Mouse (Mus musculus) testis, adult 2 months (tissue): Measurements from ENCODE around the gene Nsmce1.

Experiments used
- CTCF ChIP-seq: fragments of 200-500 bp; IDR thresholded peaks from 2 replicates; pipeline ENCODE4 v1.5.1; 2012; ENCODE audit warnings: low read depth, mild to moderate bottlenecking, inconsistent platforms, low read length, moderate library complexity; ENCODE audit not compliant: control insufficient read depth, insufficient read depth, insufficient replicate concordance
- POLR2A ChIP-seq: fragments of 200-500 bp; IDR thresholded peaks from 2 replicates; pipeline ENCODE4 v1.6.1; 2012; ENCODE audit warnings: low read depth, mild to moderate bottlenecking, inconsistent platforms, low read length, moderate library complexity; ENCODE audit not compliant: control insufficient read depth

GRCm38 (mm10) chr7:125451078-125451477 is 40.3 kb downstream of the Nsmce1 start:
- TF ChIP-seq CTCF (no peak), POLR2A (no peak)
